Mouse (Mus musculus) liver, embryonic 14.5 days (tissue): ENCODE results near the gene Aox4. TPM values are rescaled to one million over a fixed set of nuclear protein-coding genes. Genes with fewer than 3 reads are reported as not detected.

Experiments
- ATAC-seq: fragments of 200-750 bp; cut with Nextera tagmentation; 2 replicates; pipeline ENCODE4 v1.8.0; 2017; ENCODE audit warnings: moderate number of reproducible peaks, mild to moderate bottlenecking, moderate library complexity; ENCODE audit not compliant: insufficient read depth
- DNase-seq, 3 experiments: peaks; one replicate each; pipeline ENCODE4 v3.0.0-alpha.2; 2012 to 2013; ENCODE audit warnings: low read depth in 3 of 3, low spot score in 3 of 3
- H3K27ac ChIP-seq: fragments of 300-500 bp; sonication (generic); 2 replicates; pipeline ENCODE4 v1.5.1; 2014; ENCODE audit warnings: moderate library complexity, mild to moderate bottlenecking, control low read depth, inconsistent platforms
- H3K27me3 ChIP-seq: fragments of 300-500 bp; sonication (generic); 2 replicates; pipeline ENCODE4 v1.6.1; 2014; ENCODE audit warnings: mild to moderate bottlenecking, low read length, moderate library complexity; ENCODE audit not compliant: control insufficient read depth, insufficient read depth
- H3K36me3 ChIP-seq: fragments of 300-500 bp; sonication (generic); replicated peaks from 2 replicates; pipeline ENCODE4 v1.6.1; 2014; ENCODE audit warnings: low read depth; ENCODE audit not compliant: control insufficient read depth, insufficient read depth
- H3K4me1 ChIP-seq, 2 experiments: fragments of 200-500 bp in 1 of 2; fragments of 300-500 bp in 1 of 2; sonication (generic) in 1 of 2; replicated peaks; 2 replicates each; pipeline ENCODE4 v1.6.1; 2012 to 2014; ENCODE audit warnings: antibody characterized with exemption in 1 of 2, inconsistent platforms in 1 of 2, low read length in 1 of 2; ENCODE audit not compliant: control insufficient read depth in 2 of 2, insufficient read depth in 2 of 2
- H3K4me2 ChIP-seq: fragments of 300-500 bp; sonication (generic); 2 replicates; pipeline ENCODE4 v1.6.1; 2014; ENCODE audit warnings: low read depth, mild to moderate bottlenecking, control low read depth, moderate library complexity
- H3K4me3 ChIP-seq, 2 experiments: fragments of 200-500 bp in 1 of 2; fragments of 300-500 bp in 1 of 2; sonication (generic) in 1 of 2; 2 replicates each; pipeline ENCODE4 v1.5.1; 2012 to 2014; ENCODE audit warnings: low read depth in 2 of 2, low read length in 2 of 2, mild to moderate bottlenecking in 2 of 2, control low read depth in 1 of 2, inconsistent platforms in 1 of 2, moderate library complexity in 1 of 2; ENCODE audit not compliant: insufficient read depth in 1 of 2
- H3K9ac ChIP-seq: fragments of 300-500 bp; sonication (generic); replicated peaks from 2 replicates; pipeline ENCODE4 v1.6.1; 2014; ENCODE audit warnings: mild to moderate bottlenecking, control low read depth, moderate library complexity
- H3K9me3 ChIP-seq: fragments of 300-500 bp; sonication (generic); 2 replicates; pipeline ENCODE4 v1.6.1; 2016; ENCODE audit warnings: low read length, mixed read lengths; ENCODE audit not compliant: control insufficient read depth
- CTCF ChIP-seq: IDR thresholded peaks from 2 replicates; pipeline ENCODE4 v1.5.1; 2016; ENCODE audit warnings: antibody characterized with exemption, low read depth, control low read depth
- EP300 ChIP-seq: IDR thresholded peaks from 2 replicates; pipeline ENCODE4 v1.6.1; 2016; ENCODE audit warnings: antibody characterized with exemption, low read depth
- WGBS: fragments of 180-500 bp; shearing (Covaris S2); extraction: QIAGEN DNeasy Blood & Tissue Kit; methylation state at CpG from one replicate; pipeline ENCODE4 v1.1.7; 2014; ENCODE audit not compliant: insufficient replicate concordance; 5-methylcytosine and 5-hydroxymethylcytosine counted together
- polyA plus RNA-seq, 2 experiments: library from polyadenylated mRNA; depleted of rRNA in 1 of 2; stranded (reverse) in 1 of 2; unstranded in 1 of 2; fragments of >200 nt; fragmentation: Nextera tagmentation in 1 of 2; extraction: Ambion mirVana in 1 of 2; gene quantifications; 2 replicates each; pipeline versions ENCODE4 v1.2.1 to v1.2.3; 2012 to 2014

The Aox4 gene
- polyA plus RNA-seq, 2 experiments = 0.10 to 0.22 TPM

GRCm38 (mm10) chr1:58302015-58302414 is 91.8 kb downstream of the Aox4 start:
- WGBS = 51% methylated on average over 6 of the region's 6 CpGs
- no peak overlapping the region for H3K4me2 ChIP-seq
- TF ChIP-seq EP300 = no peak
- no peak for TF ChIP-seq CTCF
- H3K4me1 ChIP-seq = no peaks in the 10 kb centered on the region; a peak in 1 of 4 replicates
- H3K27me3 ChIP-seq = no peaks in the 10 kb centered on the region
- no peak overlapping the region for H3K4me3 ChIP-seq
- no peak for ATAC-seq
- H3K27ac ChIP-seq = no peak overlapping the region
- DNase-seq = no peak
- H3K9ac ChIP-seq = no peak overlapping the region
- H3K36me3 ChIP-seq = no peaks in the 10 kb centered on the region
- no peaks in the 10 kb centered on the region for H3K9me3 ChIP-seq

- WGBS = 66% methylated on average over 6 of the region's 6 CpGs
- H3K9me3 ChIP-seq = no peaks in the 10 kb centered on the region
- H3K4me3 ChIP-seq = no peak overlapping the region
- no peak for DNase-seq
- no peaks in the 10 kb centered on the region for H3K36me3 ChIP-seq
- H3K9ac ChIP-seq = no peak overlapping the region
- TF ChIP-seq CTCF = no peak
- no peak for TF ChIP-seq EP300
- ATAC-seq = no peak
- no peaks in the 10 kb centered on the region; a peak in 1 of 4 replicates for H3K4me1 ChIP-seq
- no peaks in the 10 kb centered on the region for H3K27me3 ChIP-seq
- no peak overlapping the region for H3K4me2 ChIP-seq
- H3K27ac ChIP-seq = no peak overlapping the region
Observed at GRCm38 (mm10) chr1:58303009-58303408, 92.8 kb downstream of the Aox4 start.

GRCm38 (mm10) chr1:58303726-58304125 is 93.5 kb downstream of the Aox4 start:
- TF ChIP-seq CTCF (no peak), EP300 (no peak)
- DNase-seq = no peak

GRCm38 (mm10) chr1:58304296-58304695 is 94.1 kb downstream of the Aox4 start:
- Histone ChIP-seq H3K9me3 (no peaks in the 10 kb centered on the region), H3K4me2 (no peak overlapping the region), H3K9ac (no peak overlapping the region), H3K27me3 (no peaks in the 10 kb centered on the region), H3K36me3 (no peaks in the 10 kb centered on the region), H3K4me1 (no peaks in the 10 kb centered on the region; a peak in 1 of 4 replicates), H3K27ac (no peak overlapping the region), H3K4me3 (no peak overlapping the region)
- WGBS = 59% methylated on average over 12 of the region's 12 CpGs
- no peak for DNase-seq
- TF ChIP-seq EP300 = no peak
- no peak for TF ChIP-seq CTCF
- ATAC-seq = no peak

More at GRCm38 (mm10) chr1:58303726-58304125, 93.5 kb downstream of the Aox4 start:
- Histone ChIP-seq H3K4me2 (no peak overlapping the region), H3K4me3 (no peak overlapping the region), H3K27ac (no peak overlapping the region), H3K4me1 (no peaks in the 10 kb centered on the region; a peak in 1 of 4 replicates), H3K36me3 (no peaks in the 10 kb centered on the region), H3K9ac (no peak overlapping the region), H3K9me3 (no peaks in the 10 kb centered on the region), H3K27me3 (no peaks in the 10 kb centered on the region)
- ATAC-seq = no peak
- 33% methylated on average over 4 of the region's 4 CpGs for WGBS

GRCm38 (mm10) chr1:58307181-58307580 is 97.0 kb downstream of the Aox4 start:
- Histone ChIP-seq H3K36me3 (no peaks in the 10 kb centered on the region), H3K4me2 (no peak overlapping the region), H3K9me3 (no peaks in the 10 kb centered on the region), H3K4me1 (no peaks in the 10 kb centered on the region; a peak in 1 of 4 replicates), H3K27me3 (no peaks in the 10 kb centered on the region), H3K9ac (no peak overlapping the region), H3K27ac (no peak overlapping the region), H3K4me3 (no peak overlapping the region)
- DNase-seq = no peak
- no peak for TF ChIP-seq EP300
- TF ChIP-seq CTCF = no peak
- no peak for ATAC-seq
- 72% methylated on average over 8 of the region's 8 CpGs for WGBS
